Mouse (Mus musculus): Measurements from ENCODE around the gene Nadk2. TPM values are rescaled to one million over a fixed set of nuclear protein-coding genes. Genes with fewer than 3 reads are reported as not detected.

The Nadk2 gene
- total RNA-seq, 4 experiments from 2014 or later: 66.3 to 80.1 (median 74.6) TPM

- DNase-seq: no peak
Measured at GRCm38 (mm10) chr15:9131499-9131888, 60.4 kb downstream of the Nadk2 start.

- DNase-seq: no peak
Measured at GRCm38 (mm10) chr15:9132693-9133443, 61.8 kb downstream of the Nadk2 start.

GRCm38 (mm10) chr15:9134891-9135507 lies 63.9 kb downstream of the Nadk2 start:
- no peak for DNase-seq

- DNase-seq: peak; percentile 13
Measured at GRCm38 (mm10) chr15:9139447-9139846, 68.4 kb downstream of the Nadk2 start.

- peak; percentile 97 for DNase-seq
Measured at GRCm38 (mm10) chr15:9140252-9140680, 69.2 kb downstream of the Nadk2 start, which contains the start of gene Lmbrd2. TSS of gene Lmbrd2 (plus strand) at chr15:9140550.

GRCm38 (mm10) chr15:9140684-9141171 lies 69.7 kb downstream of the Nadk2 start:
- no peak for DNase-seq

GRCm38 (mm10) chr15:9155325-9155724 lies 84.3 kb downstream of the Nadk2 start, which contains the start of gene Skp2:
TSS of gene Skp2 (minus strand) at chr15:9155425.
- DNase-seq: no peak

Other genes with a start within 250 kb of the Nadk2 start
- gene Ranbp3l, start 103.3 kb upstream of the Nadk2 start, total RNA-seq (2022): not detected
- gene Lmbrd2, start 69.3 kb downstream of the Nadk2 start, total RNA-seq (2022): 10 to 100 TPM; 26.3 to 35.9 (median 34.2) TPM
- 1 to 10 TPM; 3.1 to 4.3 (median 3.6) TPM for gene Skp2, start 84.2 kb downstream of the Nadk2 start, total RNA-seq (2022)
- 1 to 10 TPM in 1 of 4 experiments, not detected in 3; 1.1 TPM for gene Ugt3a1, start 205.6 kb downstream of the Nadk2 start, total RNA-seq (2022)

All from adrenal gland, adult 8-10 months (tissue).